8 mouse cellular contexts compared by ENCODE assay signal in genomic region chr9:34847664-34848063, GRCm38 (mm10).
DNase-seq lines count a peak whose midpoint lies in the region; ATAC-seq and TF ChIP-seq lines count a peak whose summit lies in the region.

No protein-coding gene starts in this region.

- H3K4me3 ChIP-seq in forebrain, embryonic 14.5 days (ENCODE audit: low read depth, low read length) = no peak overlapping the region
- no peak overlapping the region for H3K4me3 ChIP-seq in forebrain, embryonic 12.5 days (replicated peaks)
- H3K4me3 ChIP-seq in liver, postnatal 0 days (ENCODE audit: low read depth, low read length) = no peak overlapping the region
- no peak overlapping the region for H3K4me3 ChIP-seq in liver, embryonic 12.5 days

- no peak overlapping the region for H3K9ac ChIP-seq in forebrain, embryonic 14.5 days (ENCODE audit: low read length)
- no peak overlapping the region for H3K9ac ChIP-seq in forebrain, embryonic 12.5 days
- H3K9ac ChIP-seq in liver, postnatal 0 days (replicated peaks) = no peak overlapping the region
- H3K9ac ChIP-seq in liver, embryonic 12.5 days = no peak overlapping the region

- no peak for ATAC-seq in forebrain, embryonic 14.5 days
- ATAC-seq in forebrain, embryonic 12.5 days (ENCODE audit: low FRiP score) = no peak
- no peak for ATAC-seq in liver, postnatal 0 days
- ATAC-seq in liver, embryonic 12.5 days = no peak

- H3K4me2 ChIP-seq in forebrain, embryonic 14.5 days (ENCODE audit: low read length) = no peak overlapping the region
- H3K4me2 ChIP-seq in forebrain, embryonic 12.5 days = no peak overlapping the region
- H3K4me2 ChIP-seq in liver, postnatal 0 days (ENCODE audit: low read depth, low read length) = no peak overlapping the region
- H3K4me2 ChIP-seq in liver, embryonic 12.5 days = no peak overlapping the region

- TF ChIP-seq EP300 in liver, postnatal 0 days (IDR thresholded peaks at IDR 0.05; ENCODE audit: low read depth) = no peak

- TF ChIP-seq CTCF in liver, postnatal 0 days (IDR thresholded peaks at IDR 0.05; ENCODE audit: low read depth) = peak; percentile 63

- H3K4me1 ChIP-seq in forebrain, embryonic 14.5 days (ENCODE audit: control insufficient read depth, insufficient read depth, low read length) = no peaks in the 10 kb centered on the region; the same call in 1 of the 2 replicates
- H3K4me1 ChIP-seq in forebrain, embryonic 12.5 days = no peaks in the 10 kb centered on the region
- no peaks in the 10 kb centered on the region for H3K4me1 ChIP-seq in liver, postnatal 0 days (ENCODE audit: insufficient read depth)
- no peaks in the 10 kb centered on the region for H3K4me1 ChIP-seq in liver, embryonic 12.5 days

- WGBS in forebrain, embryonic 14.5 days = 53% methylated on average over 5 of the region's 5 CpGs
- 61% methylated on average over 5 of the region's 5 CpGs for WGBS in forebrain, embryonic 12.5 days
- WGBS in liver, postnatal 0 days (ENCODE audit: insufficient replicate concordance) = 42% methylated on average over 5 of the region's 5 CpGs
- 41% methylated on average over 5 of the region's 5 CpGs for WGBS in liver, embryonic 12.5 days (ENCODE audit: insufficient replicate concordance)

- no peak overlapping the region for H3K27ac ChIP-seq in forebrain, embryonic 14.5 days (ENCODE audit: low read depth, low read length)
- no peak overlapping the region for H3K27ac ChIP-seq in forebrain, embryonic 12.5 days
- H3K27ac ChIP-seq in liver, postnatal 0 days (ENCODE audit: low read depth) = no peak overlapping the region
- no peak overlapping the region for H3K27ac ChIP-seq in liver, embryonic 12.5 days

- no peaks in the 10 kb centered on the region for H3K9me3 ChIP-seq in forebrain, embryonic 14.5 days (replicated peaks; ENCODE audit: control insufficient read depth, low read length)
- H3K9me3 ChIP-seq in forebrain, embryonic 12.5 days = no peaks in the 10 kb centered on the region
- H3K9me3 ChIP-seq in liver, postnatal 0 days (ENCODE audit: low read length) = no peaks in the 10 kb centered on the region
- no peaks in the 10 kb centered on the region for H3K9me3 ChIP-seq in liver, embryonic 12.5 days (replicated peaks)

- peak; percentile 32 for DNase-seq in forebrain, embryonic 14.5 days (ENCODE audit: low spot score)
- DNase-seq in liver, postnatal 0 days = no peak
- peak; percentile 40 for DNase-seq in ZHBTc4 (ENCODE audit: low read depth, low spot score)
- peak; percentile 15 for DNase-seq in lung, postnatal 10 days
- no peak for DNase-seq in urinary bladder, postnatal 36 days (ENCODE audit: low spot score in 2 of 2)
- no peak for DNase-seq in adrenal gland, postnatal 4 days (ENCODE audit: low spot score in 2 of 2)

- no peaks in the 10 kb centered on the region for H3K27me3 ChIP-seq in forebrain, embryonic 14.5 days (replicated peaks; ENCODE audit: control insufficient read depth, insufficient read depth, low read length)
- 0 out of 2 replicates have a peak, but pooled peaks cover 4% of the 10 kb centered on the region for H3K27me3 ChIP-seq in forebrain, embryonic 12.5 days
- no peaks in the 10 kb centered on the region for H3K27me3 ChIP-seq in liver, postnatal 0 days (ENCODE audit: insufficient read depth, low read length)
- no peaks in the 10 kb centered on the region for H3K27me3 ChIP-seq in liver, embryonic 12.5 days (replicated peaks)

- H3K36me3 ChIP-seq in forebrain, embryonic 14.5 days (ENCODE audit: control insufficient read depth, insufficient read depth, low read length) = no peaks in the 10 kb centered on the region
- H3K36me3 ChIP-seq in forebrain, embryonic 12.5 days (replicated peaks) = no peaks in the 10 kb centered on the region
- no peaks in the 10 kb centered on the region for H3K36me3 ChIP-seq in liver, postnatal 0 days (replicated peaks; ENCODE audit: insufficient read depth, low read length)
- no peaks in the 10 kb centered on the region for H3K36me3 ChIP-seq in liver, embryonic 12.5 days

Comparison
In these comparisons a context has a peak if more than half of its experiments do, and no peak if none do; other contexts are left out.
1. DNase-seq: peak in forebrain, embryonic 14.5 days (single experiment), ZHBTc4 (single experiment) and lung, postnatal 10 days (single experiment); none in liver, postnatal 0 days (single experiment), urinary bladder, postnatal 36 days (0 of 2) and adrenal gland, postnatal 4 days (0 of 2).